Mouse (Mus musculus): ENCODE results near the gene Kctd3.

DNA sequence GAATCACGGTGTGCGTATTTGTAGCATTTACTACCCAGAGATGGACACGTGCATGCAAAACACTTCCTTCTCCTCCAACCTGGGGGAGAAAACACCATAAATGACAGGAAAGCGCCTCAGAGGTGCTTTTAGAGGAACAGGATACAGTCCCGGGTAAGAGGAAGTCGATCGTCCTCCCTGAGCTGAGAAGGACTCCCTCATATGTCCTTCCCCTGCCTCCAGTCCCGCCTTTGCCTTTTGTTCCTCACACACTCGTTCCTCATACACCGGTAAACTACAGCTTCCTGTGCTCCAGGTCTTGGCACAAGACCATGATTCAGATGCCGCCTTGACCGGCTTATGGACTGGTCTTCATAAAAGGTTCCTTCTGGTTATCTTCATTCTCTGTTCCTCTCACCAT lies 33.6 kb upstream of the Kctd3 start:
- TF ChIP-seq CTCF (conservative IDR thresholded peaks at IDR 0.05; ENCODE audit: insufficient read depth, insufficient read length, low read depth, low read length) (no peak), POLR2A (IDR thresholded peaks at IDR 0.05; ENCODE audit: low read depth, low read length) (no peak)

All from kidney, adult 2 months (tissue).